Mouse (Mus musculus) heart, embryonic 14.5 days (tissue): Measurements from ENCODE around the gene Borcs7. TPM values are rescaled to one million over a fixed set of nuclear protein-coding genes. Genes with fewer than 3 reads are reported as not detected.
"Not testable (repeated sequence)": the region's sequence is repeated elsewhere in the genome, so short reads cannot be mapped to it uniquely, and the experiment has no call there.

Experiments used
- ATAC-seq: fragments of 200-750 bp; cut with Nextera tagmentation; 2 replicates; pipeline ENCODE4 v1.8.0; 2017; ENCODE audit warnings: low read depth, moderate TSS enrichment; ENCODE audit not compliant: insufficient number of reproducible peaks, insufficient read depth, low FRiP score
- H3K27ac ChIP-seq, 2 experiments: fragments of 200-500 bp in 1 of 2; fragments of 300-500 bp in 1 of 2; sonication (generic) in 1 of 2; replicated peaks in 1 of 2; 2 replicates each; pipeline ENCODE4 v1.5.1; 2012 to 2014; ENCODE audit warnings: low read depth in 2 of 2, low read length in 2 of 2, control low read depth in 1 of 2, mild to moderate bottlenecking in 1 of 2, mixed read lengths in 1 of 2; ENCODE audit not compliant: control insufficient read depth in 1 of 2, insufficient read depth in 1 of 2
- H3K27me3 ChIP-seq: fragments of 300-500 bp; sonication (generic); 2 replicates; pipeline ENCODE4 v1.6.1; 2014; ENCODE audit warnings: mild to moderate bottlenecking, low read length, control low read depth; ENCODE audit not compliant: control insufficient read depth, insufficient read depth
- H3K36me3 ChIP-seq: fragments of 300-500 bp; sonication (generic); 2 replicates; pipeline ENCODE4 v1.6.1; 2014; ENCODE audit warnings: mild to moderate bottlenecking, control low read depth, low read length, mixed read lengths; ENCODE audit not compliant: control insufficient read depth, insufficient read depth
- H3K4me1 ChIP-seq, 2 experiments: fragments of 200-500 bp in 1 of 2; fragments of 300-500 bp in 1 of 2; sonication (generic) in 1 of 2; 2 replicates each; pipeline ENCODE4 v1.6.1; 2012 to 2014; ENCODE audit warnings: low read length in 2 of 2, control low read depth in 1 of 2, mixed read lengths in 1 of 2; ENCODE audit not compliant: control insufficient read depth in 2 of 2, insufficient read depth in 2 of 2
- H3K4me2 ChIP-seq: fragments of 300-500 bp; sonication (generic); 2 replicates; pipeline ENCODE4 v1.6.1; 2014; ENCODE audit warnings: mild to moderate bottlenecking, low read length
- H3K4me3 ChIP-seq, 2 experiments: fragments of 200-500 bp in 1 of 2; fragments of 300-500 bp in 1 of 2; sonication (generic) in 1 of 2; 2 replicates each; pipeline ENCODE4 v1.5.1; 2012 to 2014; ENCODE audit warnings: low read length in 2 of 2, mild to moderate bottlenecking in 2 of 2, control low read depth in 1 of 2, low read depth in 1 of 2, moderate library complexity in 1 of 2; ENCODE audit not compliant: control insufficient read depth in 1 of 2, insufficient read depth in 1 of 2
- H3K9ac ChIP-seq: fragments of 300-500 bp; sonication (generic); 2 replicates; pipeline ENCODE4 v1.6.1; 2014; ENCODE audit warnings: mild to moderate bottlenecking, low read length
- H3K9me3 ChIP-seq: fragments of 300-500 bp; sonication (generic); 2 replicates; pipeline ENCODE4 v1.6.1; 2016; ENCODE audit warnings: low read length, control low read depth; ENCODE audit not compliant: control insufficient read depth
- WGBS: fragments of 180-500 bp; shearing (Covaris S2); extraction: QIAGEN DNeasy Blood & Tissue Kit; methylation state at CpG from one replicate; pipeline ENCODE4 v1.1.7; 2014; 5-methylcytosine and 5-hydroxymethylcytosine counted together
- polyA plus RNA-seq: library from polyadenylated mRNA; unstranded; fragments of >200 nt; fragmentation: Nextera tagmentation; extraction: Ambion mirVana; gene quantifications from 2 replicates; pipeline ENCODE4 v1.2.1, GENCODE M21; 2014

The Borcs7 gene
- polyA plus RNA-seq, 1 experiment from 2014 or later: 20.0 TPM

- peaks cover 20 to 33% of the 10 kb centered on the region in 2 experiments for H3K4me1 ChIP-seq
- peaks cover 32% of the 10 kb centered on the region for H3K36me3 ChIP-seq
- no peak overlapping the region for H3K4me2 ChIP-seq
- no peak for ATAC-seq
- H3K27me3 ChIP-seq: no peaks in the 10 kb centered on the region
- no peak overlapping the region for H3K27ac ChIP-seq
- H3K4me3 ChIP-seq: no peak overlapping the region
- 0 out of 2 replicates have a peak, but pooled peaks cover under 1% of the 10 kb centered on the region for H3K9me3 ChIP-seq
- 89% methylated on average over 10 of the region's 10 CpGs for WGBS
- no peak overlapping the region for H3K9ac ChIP-seq
Observed at GRCm38 (mm10) chr19:46731351-46731750, 41.6 kb downstream of the Borcs7 start.

- H3K36me3 ChIP-seq: peaks cover 31% of the 10 kb centered on the region
- 94% methylated on average over 5 of the region's 5 CpGs for WGBS
- not testable (repeated sequence) for H3K27ac ChIP-seq, ATAC-seq, H3K9me3 ChIP-seq, H3K4me3 ChIP-seq, H3K4me2 ChIP-seq, H3K9ac ChIP-seq, H3K27me3 ChIP-seq
- peaks cover 20 to 27% of the 10 kb centered on the region in 2 experiments for H3K4me1 ChIP-seq
Observed at GRCm38 (mm10) chr19:46732673-46733072, 43.0 kb downstream of the Borcs7 start.

GRCm38 (mm10) chr19:46733626-46734025 is 43.9 kb downstream of the Borcs7 start:
- no peak overlapping the region for H3K4me3 ChIP-seq
- no peaks in the 10 kb centered on the region for H3K9me3 ChIP-seq
- WGBS: 64% methylated on average over 7 of the region's 7 CpGs
- H3K36me3 ChIP-seq: peaks cover 31% of the 10 kb centered on the region
- no peaks in the 10 kb centered on the region for H3K27me3 ChIP-seq
- no peak for ATAC-seq
- H3K27ac ChIP-seq: no peak overlapping the region
- peak overlapping the region; percentile 21; the same call in 1 of the 2 replicates for H3K9ac ChIP-seq
- H3K4me1 ChIP-seq: peaks cover 15 to 18% of the 10 kb centered on the region in 2 experiments
- no peak overlapping the region for H3K4me2 ChIP-seq

GRCm38 (mm10) chr19:46735241-46735640 is 45.5 kb downstream of the Borcs7 start:
- ATAC-seq: peak; percentile 60
- no peak overlapping the region for H3K27ac ChIP-seq
- peaks cover 23% of the 10 kb centered on the region for H3K36me3 ChIP-seq
- no peaks in the 10 kb centered on the region for H3K9me3 ChIP-seq
- H3K9ac ChIP-seq: no peak overlapping the region
- 5% methylated on average over 5 of the region's 5 CpGs for WGBS
- peaks cover 15 to 17% of the 10 kb centered on the region in 2 experiments for H3K4me1 ChIP-seq
- no peak overlapping the region for H3K4me2 ChIP-seq
- no peaks in the 10 kb centered on the region for H3K27me3 ChIP-seq
- H3K4me3 ChIP-seq: no peak overlapping the region

GRCm38 (mm10) chr19:46737106-46737505 is 47.4 kb downstream of the Borcs7 start:
- Histone ChIP-seq H3K9me3 (no peaks in the 10 kb centered on the region), H3K9ac (no peak overlapping the region), H3K4me1 (peaks cover 15 to 17% of the 10 kb centered on the region in 2 experiments), H3K36me3 (peaks cover 23% of the 10 kb centered on the region), H3K27me3 (no peaks in the 10 kb centered on the region), H3K4me2 (no peak overlapping the region), H3K27ac (no peak overlapping the region), H3K4me3 (no peak overlapping the region)
- no peak for ATAC-seq
- WGBS: 59% methylated on average over 7 of the region's 7 CpGs

- H3K9ac ChIP-seq: no peak overlapping the region
- no peak for ATAC-seq
- 52% methylated on average over 7 of the region's 7 CpGs for WGBS
- no peak overlapping the region for H3K4me2 ChIP-seq
- H3K9me3 ChIP-seq: no peaks in the 10 kb centered on the region
- H3K4me3 ChIP-seq: no peak overlapping the region
- H3K4me1 ChIP-seq: peaks cover 1% of the 10 kb centered on the region in 2 experiments; a peak in 3 of 4 replicates
- H3K27ac ChIP-seq: no peak overlapping the region
- peaks cover 9% of the 10 kb centered on the region; the same call in 1 of the 2 replicates for H3K36me3 ChIP-seq
- H3K27me3 ChIP-seq: no peaks in the 10 kb centered on the region
Observed at GRCm38 (mm10) chr19:46740341-46741008, 50.8 kb downstream of the Borcs7 start.

- Histone ChIP-seq H3K9me3 (no peaks in the 10 kb centered on the region), H3K27me3 (no peaks in the 10 kb centered on the region), H3K4me3 (no peak overlapping the region), H3K4me1 (no peaks in the 10 kb centered on the region), H3K36me3 (peaks cover 9% of the 10 kb centered on the region; the same call in 1 of the 2 replicates), H3K27ac (no peak overlapping the region), H3K9ac (no peak overlapping the region), H3K4me2 (no peak overlapping the region)
- WGBS: 32% methylated on average over 6 of the region's 6 CpGs
- ATAC-seq: no peak
Observed at GRCm38 (mm10) chr19:46741574-46741973, 51.9 kb downstream of the Borcs7 start.

- ATAC-seq: no peak
Observed at GRCm38 (mm10) chr19:46744681-46745080, 55.0 kb downstream of the Borcs7 start.

More at GRCm38 (mm10) chr19:46744681-46745080, 55.0 kb downstream of the Borcs7 start:
- Histone ChIP-seq H3K36me3 (no peaks in the 10 kb centered on the region; the same call in 1 of the 2 replicates), H3K9ac (no peak overlapping the region), H3K4me2 (no peak overlapping the region), H3K27me3 (no peaks in the 10 kb centered on the region), H3K4me1 (no peaks in the 10 kb centered on the region), H3K27ac (no peak overlapping the region), H3K4me3 (no peak overlapping the region), H3K9me3 (no peaks in the 10 kb centered on the region)
- WGBS: 75% methylated on average over 9 of the region's 9 CpGs
